Mouse (Mus musculus) brain, adult 2 months (tissue): ENCODE measurements around the gene Ncbp2.
A peak's percentile ranks its signal among the peaks of the same experiment; 100 is the strongest.

ENCODE experiments used
- DNase-seq: peaks from one replicate; pipeline ENCODE4 v3.0.0; 2011; ENCODE audit warnings: low read depth, low spot score

The Ncbp2 gene

GRCm38 (mm10) chr16:31948345-31948774, at the start of gene Ncbp2, which contains the start of gene 0610012G03Rik:
Gene Ncbp2 (plus strand): TSS chr16:31948513.
Gene 0610012G03Rik (minus strand): TSS chr16:31948494.
- DNase-seq = peak; percentile 99

- peak; percentile 95 for DNase-seq
These were observed 49.6 kb upstream of the Ncbp2 start for GRCm38 (mm10) chr16:31898546-31899326.

GRCm38 (mm10) chr16:31901886-31902285, 46.4 kb upstream of the Ncbp2 start:
- DNase-seq = no peak

- DNase-seq = peak; percentile 40
These were observed 45.1 kb upstream of the Ncbp2 start for GRCm38 (mm10) chr16:31903239-31903638.

- DNase-seq = peak; percentile 15
These were observed 43.0 kb upstream of the Ncbp2 start for GRCm38 (mm10) chr16:31905331-31905730.

GRCm38 (mm10) chr16:31905891-31906825, 42.2 kb upstream of the Ncbp2 start:
- peak; percentile 76 for DNase-seq

- DNase-seq = peak; percentile 68
These were observed 41.4 kb upstream of the Ncbp2 start for GRCm38 (mm10) chr16:31906896-31907295.

GRCm38 (mm10) chr16:31908959-31909358, 39.4 kb upstream of the Ncbp2 start:
- peak; percentile 86 for DNase-seq

- no peak for DNase-seq
These were observed 37.9 kb upstream of the Ncbp2 start for GRCm38 (mm10) chr16:31910281-31910847.

GRCm38 (mm10) chr16:31917776-31918175, 30.5 kb upstream of the Ncbp2 start:
- DNase-seq = no peak

- peak; percentile 95 for DNase-seq
These were observed 30.0 kb upstream of the Ncbp2 start for GRCm38 (mm10) chr16:31918248-31918724.

- DNase-seq = no peak
These were observed 23.9 kb upstream of the Ncbp2 start for GRCm38 (mm10) chr16:31924368-31924767.

GRCm38 (mm10) chr16:31926091-31926490, 22.2 kb upstream of the Ncbp2 start:
- DNase-seq = no peak

GRCm38 (mm10) chr16:31926547-31927182, 21.6 kb upstream of the Ncbp2 start:
- DNase-seq = no peak

GRCm38 (mm10) chr16:31927412-31927811, 20.9 kb upstream of the Ncbp2 start:
- no peak for DNase-seq

GRCm38 (mm10) chr16:31931330-31931729, 17.0 kb upstream of the Ncbp2 start:
- peak; percentile 76 for DNase-seq

- peak; percentile 80 for DNase-seq
These were observed 16.1 kb upstream of the Ncbp2 start for GRCm38 (mm10) chr16:31932255-31932654.

GRCm38 (mm10) chr16:31932840-31933697, 15.2 kb upstream of the Ncbp2 start:
- peak; percentile 99 for DNase-seq

GRCm38 (mm10) chr16:31933751-31934549, 14.4 kb upstream of the Ncbp2 start, which contains the start of gene Pigz:
Gene Pigz (plus strand): TSS chr16:31933851.
- DNase-seq = peak; percentile 89
